Mouse (Mus musculus): ENCODE results near the gene Rhbdf1. TPM values are rescaled to one million over a fixed set of nuclear protein-coding genes. Genes with fewer than 3 reads are reported as not detected.

Gene Rhbdf1
- polyA plus RNA-seq, 1 experiment from 2014 or later: 11.2 TPM

DNA sequence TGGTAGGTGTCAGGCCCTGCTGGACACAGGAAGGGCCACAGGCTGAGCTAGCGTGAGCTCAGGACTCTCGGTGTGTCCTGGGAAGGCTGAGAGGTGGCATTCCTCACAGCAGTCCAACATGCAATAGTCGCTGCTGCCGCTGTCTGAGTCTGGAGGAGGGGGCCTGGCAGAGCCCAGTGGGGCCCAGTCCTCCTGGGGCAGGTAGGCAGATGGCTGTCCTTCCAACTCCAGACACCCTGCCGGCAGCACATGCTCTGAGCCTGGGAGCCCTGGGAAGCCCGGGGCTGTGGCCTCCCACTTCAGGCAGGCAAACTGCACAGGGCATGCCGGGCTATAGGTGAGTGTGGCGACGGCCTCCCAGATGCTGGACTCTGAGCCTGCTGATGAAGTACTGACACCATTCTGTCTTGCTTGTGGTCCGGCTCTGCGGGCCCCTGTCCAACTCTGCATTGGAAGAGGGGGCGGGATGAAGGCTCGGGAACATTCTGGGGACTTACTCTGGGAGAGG lies 31.4 kb downstream of the Rhbdf1 start:
- DNase-seq (ENCODE audit: low spot score): no peak

DNA sequence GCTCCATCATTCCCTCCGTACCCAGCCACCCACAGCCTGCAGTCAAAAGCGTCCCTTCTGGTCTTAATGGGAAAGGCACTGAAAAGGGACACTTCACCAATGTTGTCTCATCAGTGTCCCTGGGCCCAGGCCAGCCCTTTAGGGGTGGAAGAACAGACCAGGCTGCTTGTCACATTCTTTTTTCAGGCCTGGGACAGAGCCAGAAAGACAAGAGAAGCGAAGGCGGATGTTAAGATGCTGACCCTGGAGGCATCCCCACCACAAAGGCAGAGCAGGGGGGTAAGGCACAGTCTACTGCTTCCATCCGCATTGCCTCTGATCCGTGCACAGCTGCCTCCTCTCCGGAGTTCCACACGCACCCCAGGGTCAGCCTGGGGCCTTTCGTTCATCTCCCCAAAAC lies 32.0 kb downstream of the Rhbdf1 start:
- no peak for DNase-seq (ENCODE audit: low spot score)

DNA sequence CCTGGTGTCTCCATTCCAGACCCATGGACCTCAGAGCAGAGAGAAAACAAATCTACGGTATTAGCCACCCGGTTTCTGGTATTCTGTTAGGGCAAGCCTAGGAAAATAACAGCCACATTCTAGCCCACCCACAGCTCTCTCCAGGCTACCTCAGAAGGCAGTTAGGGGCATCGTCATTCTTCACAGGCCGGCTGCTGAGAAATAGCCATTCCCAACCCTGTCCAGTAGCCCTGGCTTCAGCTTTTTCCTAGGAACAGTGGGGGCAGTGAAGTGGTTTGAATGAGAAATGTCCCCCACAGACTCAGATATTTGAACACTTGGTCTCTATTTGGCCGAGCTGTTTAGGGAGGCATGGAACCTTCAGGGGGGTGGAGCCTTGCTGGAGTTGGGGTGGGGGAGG lies 32.7 kb downstream of the Rhbdf1 start:
- no peak for DNase-seq (ENCODE audit: low spot score)

DNA sequence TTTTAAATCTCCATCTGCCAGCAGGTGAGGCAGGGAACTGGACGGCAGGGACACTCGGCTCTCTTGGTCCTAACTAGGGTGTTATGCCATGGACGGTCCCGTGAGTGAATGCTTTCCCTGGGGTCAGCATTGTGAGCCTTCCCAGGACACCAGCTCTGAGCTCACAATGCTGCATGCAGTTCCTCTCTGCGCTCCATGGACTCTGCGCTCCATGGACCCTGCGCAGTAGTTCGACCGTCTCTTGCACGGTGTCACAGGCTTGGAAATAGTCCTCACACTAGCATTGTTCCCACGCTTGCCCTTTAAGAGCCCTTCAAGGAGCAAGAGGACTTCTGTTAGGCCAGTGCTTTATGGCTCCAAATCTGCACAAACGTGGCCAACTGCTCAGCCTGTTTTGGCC lies 33.2 kb downstream of the Rhbdf1 start:
- no peak for DNase-seq (ENCODE audit: low spot score)

DNA sequence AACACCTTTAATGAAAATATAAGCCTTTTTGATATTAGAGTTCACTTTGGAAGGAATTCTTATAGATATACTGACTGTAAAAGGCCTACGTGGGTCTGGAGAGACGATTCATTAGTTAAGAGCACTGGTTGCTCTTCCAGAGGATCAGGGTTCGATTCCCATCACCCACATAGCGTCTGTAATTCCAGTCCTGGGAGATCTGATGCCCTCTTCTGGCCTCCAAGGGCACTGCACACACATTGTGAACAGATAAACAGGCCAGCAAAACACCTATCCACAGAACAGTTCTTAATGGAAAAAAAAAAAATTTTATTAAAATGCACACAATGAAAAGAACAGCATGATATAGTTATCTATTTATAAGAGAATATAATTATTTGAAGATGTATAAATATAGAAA lies 34.8 kb downstream of the Rhbdf1 start:
- DNase-seq (ENCODE audit: low spot score): no peak

DNA sequence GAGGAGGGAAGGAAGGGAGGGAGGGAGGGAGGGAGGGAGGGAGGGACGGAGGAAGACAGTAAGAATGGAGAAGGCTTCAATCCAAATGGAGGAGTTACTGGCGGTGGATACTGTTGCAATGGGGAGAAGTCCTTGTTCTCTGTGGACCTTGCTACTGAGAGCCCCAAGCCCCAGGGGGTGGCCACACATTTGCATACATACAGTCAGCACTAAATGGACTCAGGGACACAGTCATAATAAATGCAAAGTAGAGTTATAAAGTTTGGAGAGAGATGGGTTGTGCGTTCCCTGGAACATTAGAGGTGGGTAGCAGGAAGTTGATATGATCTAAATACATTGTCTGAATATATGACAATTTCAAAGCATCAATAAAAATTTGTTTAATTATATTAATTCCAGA lies 36.1 kb downstream of the Rhbdf1 start:
- no peak for DNase-seq (ENCODE audit: low spot score)

DNA sequence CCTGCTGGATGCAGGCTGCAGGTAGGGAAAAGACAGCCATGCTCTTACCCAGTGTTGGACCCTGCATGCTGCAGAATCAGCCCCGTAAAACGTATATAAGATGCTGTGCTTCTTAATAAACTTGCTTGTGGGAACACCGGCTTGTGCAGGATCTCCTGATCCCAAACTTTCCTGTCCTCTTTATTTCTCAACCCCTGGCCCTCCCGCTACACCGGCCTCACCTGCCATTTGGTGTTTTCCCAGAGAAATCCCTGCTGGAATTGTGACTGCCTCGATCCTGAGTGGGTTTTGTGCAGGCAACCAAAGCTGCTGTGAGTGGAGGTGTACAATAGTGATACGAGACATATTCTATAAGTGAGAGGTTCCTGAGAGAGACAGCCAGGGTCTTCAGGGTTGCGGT lies 37.6 kb downstream of the Rhbdf1 start:
- DNase-seq (ENCODE audit: low spot score): no peak

DNA sequence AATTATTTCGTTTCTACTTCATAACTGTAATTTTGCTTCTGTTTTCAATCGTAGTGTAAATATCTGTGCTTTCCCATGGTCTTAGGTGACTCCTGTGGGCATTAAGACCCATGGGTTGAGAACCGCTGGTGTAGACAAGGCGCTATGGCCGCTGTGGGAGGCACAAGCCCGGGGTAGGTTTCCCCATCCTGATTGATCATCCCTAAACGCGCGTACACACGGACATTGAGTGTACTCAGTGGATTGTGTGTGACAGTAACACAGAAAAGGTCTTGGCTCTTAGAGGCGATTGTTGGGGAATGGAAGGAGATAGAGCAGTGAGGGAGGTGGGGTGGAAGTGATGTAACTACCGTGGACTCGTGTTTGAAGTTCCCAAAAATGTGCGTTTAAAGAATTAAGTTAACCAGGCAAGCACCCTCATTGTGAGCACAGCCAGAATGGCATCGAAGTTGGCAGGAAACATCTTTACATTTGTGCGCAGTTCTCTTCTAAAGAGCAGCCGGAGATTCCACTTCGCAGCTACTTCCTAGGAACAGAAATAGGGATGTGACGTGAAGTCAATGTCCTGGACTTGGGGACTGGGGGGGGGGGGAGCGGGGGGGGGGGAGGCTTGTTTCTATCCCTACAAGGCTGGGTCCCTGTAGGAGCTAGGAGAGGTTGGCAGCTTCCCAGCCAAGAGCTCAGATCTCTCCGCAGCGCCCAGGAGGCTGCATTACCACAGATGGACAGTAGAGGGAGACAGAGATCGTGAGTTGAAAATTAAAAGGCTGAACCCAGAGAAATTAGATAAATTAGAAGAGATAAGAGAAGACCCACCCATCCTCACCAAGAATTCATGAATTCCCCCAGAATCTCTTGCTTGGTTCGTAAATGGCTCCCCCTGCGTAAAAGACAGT lies 39.9 kb downstream of the Rhbdf1 start:
- DNase-seq (ENCODE audit: low spot score): peak; percentile 73

DNA sequence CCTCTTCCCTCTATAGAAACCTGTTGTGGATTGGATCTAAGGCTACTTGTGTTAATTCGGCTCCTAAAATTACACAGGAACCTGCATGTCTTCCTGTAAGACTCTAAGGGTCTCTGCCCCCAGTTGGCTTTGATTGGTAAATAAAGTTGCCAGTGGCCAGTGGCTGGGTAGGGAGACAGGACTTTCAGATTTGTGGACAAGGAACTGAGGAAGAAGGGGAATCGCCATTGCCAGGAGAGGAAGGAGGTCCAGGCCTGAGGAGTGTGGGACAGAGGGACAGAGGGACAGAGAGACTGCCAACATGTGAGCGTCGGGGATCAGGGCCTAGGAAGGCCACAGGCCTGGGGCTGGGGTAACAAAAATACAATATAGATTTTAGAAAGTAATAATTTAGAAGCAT lies 40.9 kb downstream of the Rhbdf1 start:
- DNase-seq (ENCODE audit: low spot score): no peak

DNA sequence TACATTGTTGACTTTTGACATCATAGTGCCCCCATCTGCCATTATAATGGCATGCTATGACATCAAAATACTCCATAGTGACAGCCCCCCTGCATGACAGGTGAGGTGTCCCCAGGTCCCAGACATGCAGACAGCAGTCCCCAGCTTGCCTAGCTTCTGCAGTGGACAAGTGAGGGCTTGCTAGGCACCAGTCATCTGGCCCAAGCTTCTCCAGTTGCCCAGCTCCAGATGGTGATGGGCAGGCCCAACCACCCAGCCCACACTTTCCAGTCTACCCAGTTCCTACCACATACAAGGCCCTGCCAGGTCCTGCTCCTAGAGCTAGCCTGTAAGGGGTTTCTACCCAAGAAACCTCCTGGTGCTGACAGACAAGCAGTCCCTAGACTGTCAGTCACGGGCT lies 43.6 kb downstream of the Rhbdf1 start:
- no peak for DNase-seq (ENCODE audit: low spot score)

DNA sequence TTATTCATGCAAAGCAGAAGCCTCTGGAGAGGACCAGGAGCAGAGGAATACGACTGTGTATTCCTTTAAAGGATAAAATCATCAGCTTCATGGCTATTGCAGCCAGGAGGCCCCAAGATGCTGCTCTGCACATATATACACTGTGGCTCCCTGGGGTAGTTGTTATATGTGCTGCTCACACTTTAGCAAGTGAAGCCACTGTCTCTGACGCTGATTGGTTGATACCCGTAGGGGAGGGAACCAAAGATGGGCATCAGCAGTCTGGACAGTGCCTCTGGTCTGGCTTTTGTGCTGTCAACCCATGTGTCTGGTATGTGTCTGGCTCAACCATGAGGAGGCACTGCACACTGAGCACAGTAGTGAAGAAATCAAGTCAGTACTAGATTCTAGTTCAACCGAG lies 55.4 kb downstream of the Rhbdf1 start:
- DNase-seq (ENCODE audit: low spot score): no peak

DNA sequence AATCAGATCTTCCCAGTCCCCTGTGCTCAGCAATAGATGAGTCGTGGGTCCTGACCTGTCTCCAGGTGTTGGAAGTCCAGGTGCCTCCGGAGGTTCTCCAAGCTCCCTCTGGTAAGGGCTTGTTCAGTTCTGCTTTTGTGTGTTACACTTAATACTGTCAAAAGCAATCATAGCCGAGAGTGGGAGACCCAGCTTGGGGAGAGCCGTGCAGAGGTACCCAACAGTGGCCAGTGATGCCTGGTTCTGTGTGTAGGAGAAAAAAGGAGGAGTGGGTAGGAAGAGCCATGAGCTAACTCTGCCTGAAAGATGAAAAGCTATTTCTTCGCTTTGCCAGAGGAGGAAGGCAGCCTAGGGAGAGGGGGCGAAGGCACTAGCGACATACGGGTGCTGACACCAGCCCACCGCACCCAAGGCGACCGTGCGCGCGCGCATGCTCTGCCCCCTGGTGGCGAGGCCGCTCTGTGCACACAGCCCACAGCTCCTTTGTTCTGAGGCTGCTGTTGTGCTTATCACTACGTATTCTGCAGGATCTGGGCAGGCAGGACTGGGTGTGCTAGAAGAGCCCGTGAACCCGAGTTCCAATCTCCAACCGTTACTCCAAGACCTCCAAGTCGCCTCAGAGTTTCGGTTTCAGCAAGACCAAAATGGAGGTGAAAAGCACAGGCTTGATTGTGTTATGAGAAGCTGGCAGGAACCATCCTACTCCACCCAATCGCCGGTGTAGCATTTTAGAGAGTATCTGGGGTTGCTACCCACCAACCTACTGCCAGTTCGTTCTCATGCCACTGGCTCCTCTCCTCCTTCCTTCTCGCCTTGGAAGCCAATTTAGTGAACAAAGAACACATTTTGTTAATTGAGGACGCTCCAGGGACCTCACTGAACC lies 59.9 kb downstream of the Rhbdf1 start:
- DNase-seq (ENCODE audit: low spot score): peak; percentile 88

DNA sequence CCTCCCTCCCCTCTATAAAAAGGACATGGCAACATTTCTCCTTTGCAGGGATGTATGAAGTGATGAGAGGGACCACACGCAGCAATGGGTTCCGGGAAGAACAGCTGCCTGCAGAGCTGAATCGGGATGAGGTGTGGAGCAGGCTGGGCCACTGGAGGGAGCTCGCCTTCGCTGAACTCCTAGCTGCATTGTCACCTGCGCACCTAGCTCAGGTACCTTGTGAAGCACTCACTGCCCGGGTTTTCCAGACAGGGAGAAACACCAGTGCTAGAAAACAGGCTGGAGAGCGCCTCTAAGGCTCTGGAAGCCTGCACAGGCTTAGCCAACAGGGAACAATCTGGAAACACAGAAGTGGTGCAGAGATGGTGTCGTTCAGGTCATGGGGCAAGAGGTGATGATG lies 60.6 kb downstream of the Rhbdf1 start:
- no peak for DNase-seq (ENCODE audit: low spot score)

DNA sequence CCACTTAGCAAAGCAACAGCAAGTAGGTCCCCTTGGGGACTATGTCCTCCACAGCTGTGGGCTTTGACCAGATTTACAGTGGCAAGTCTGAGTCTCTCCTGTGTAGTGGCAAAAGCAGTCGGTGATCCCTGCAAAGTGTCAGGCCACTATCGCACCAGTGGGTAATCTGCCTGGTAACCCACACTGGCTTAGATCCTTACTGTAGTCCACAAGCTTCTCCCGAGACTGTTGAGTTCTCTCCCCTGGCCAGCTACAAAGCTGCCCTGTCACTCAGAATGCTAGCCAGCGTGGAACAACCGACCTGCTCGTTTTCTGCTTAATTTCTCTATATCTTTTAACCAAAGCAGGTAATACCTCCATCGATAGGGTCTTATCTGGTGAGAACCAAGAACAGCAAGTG lies 61.8 kb downstream of the Rhbdf1 start:
- no peak for DNase-seq (ENCODE audit: low spot score)

Other genes starting within 250 kb of the Rhbdf1 start
- gene Nsg2, start 221.8 kb downstream of the Rhbdf1 start, polyA plus RNA-seq (2015; fragmentation: Nextera tagmentation; extraction: Ambion mirVana): 129 and 138 TPM in 2 replicates
- gene Il9r, start 22.0 kb downstream of the Rhbdf1 start, polyA plus RNA-seq (2015; fragmentation: Nextera tagmentation; extraction: Ambion mirVana): 5.3 and 5.7 TPM in 2 replicates
- gene Snrnp25, start 16.9 kb downstream of the Rhbdf1 start, polyA plus RNA-seq (2015; fragmentation: Nextera tagmentation; extraction: Ambion mirVana): 103 TPM in 2 replicates
- gene Mpg, start 4.2 kb upstream of the Rhbdf1 start, polyA plus RNA-seq (2015; fragmentation: Nextera tagmentation; extraction: Ambion mirVana): 30.0 and 36.0 TPM in 2 replicates
- 38.5 and 39.4 TPM in 2 replicates for gene Nprl3, start 45.4 kb upstream of the Rhbdf1 start, polyA plus RNA-seq (2015; fragmentation: Nextera tagmentation; extraction: Ambion mirVana)
- 1.9 and 2.2 TPM in 2 replicates for gene Hba-x, start 54.1 kb upstream of the Rhbdf1 start, polyA plus RNA-seq (2015; fragmentation: Nextera tagmentation; extraction: Ambion mirVana)
- 616 and 668 TPM in 2 replicates for gene Hba-a1, start 61.2 kb upstream of the Rhbdf1 start, polyA plus RNA-seq (2015; fragmentation: Nextera tagmentation; extraction: Ambion mirVana)
- gene Hbq1b, start 64.7 kb upstream of the Rhbdf1 start, polyA plus RNA-seq (2015; fragmentation: Nextera tagmentation; extraction: Ambion mirVana): 0.33 and 0.34 TPM in 2 replicates
- 1,475 and 1,659 TPM in 2 replicates for gene Hba-a2, start 74.2 kb upstream of the Rhbdf1 start, polyA plus RNA-seq (2015; fragmentation: Nextera tagmentation; extraction: Ambion mirVana)
- gene Hbq1a, start 77.8 kb upstream of the Rhbdf1 start, polyA plus RNA-seq (2015; fragmentation: Nextera tagmentation; extraction: Ambion mirVana): not detected in 2 replicates
- 2.3 and 2.7 TPM in 2 replicates for gene Sh3pxd2b, start 125.5 kb upstream of the Rhbdf1 start, polyA plus RNA-seq (2015; fragmentation: Nextera tagmentation; extraction: Ambion mirVana)
- 15.4 and 16.1 TPM in 2 replicates for gene Ubtd2, start 233.1 kb upstream of the Rhbdf1 start, polyA plus RNA-seq (2015; fragmentation: Nextera tagmentation; extraction: Ambion mirVana)